Mouse (Mus musculus) lung, embryonic 15.5 days (tissue): ENCODE measurements around the gene Mri1. TPM values are rescaled to one million over a fixed set of nuclear protein-coding genes. Genes with fewer than 3 reads are reported as not detected.

ENCODE experiments used
- ATAC-seq: fragments of 200-750 bp; cut with Nextera tagmentation; 2 replicates; pipeline ENCODE4 v1.8.0; 2017; ENCODE audit warnings: moderate number of reproducible peaks, borderline replicate concordance; ENCODE audit not compliant: low FRiP score, low TSS enrichment; ENCODE audit errors: extremely low read depth
- H3K27ac ChIP-seq: fragments of 300-500 bp; sonication (generic); 2 replicates; pipeline ENCODE4 v1.5.1; 2015; ENCODE audit warnings: moderate library complexity, mild to moderate bottlenecking, inconsistent platforms
- H3K27me3 ChIP-seq: fragments of 300-500 bp; sonication (generic); 2 replicates; pipeline ENCODE4 v1.6.1; 2015; ENCODE audit warnings: inconsistent platforms
- H3K36me3 ChIP-seq: fragments of 300-500 bp; sonication (generic); 2 replicates; pipeline ENCODE4 v1.6.1; 2015; ENCODE audit warnings: inconsistent platforms
- H3K4me1 ChIP-seq: fragments of 300-500 bp; sonication (generic); 2 replicates; pipeline ENCODE4 v1.6.1; 2015; ENCODE audit warnings: inconsistent platforms
- H3K4me2 ChIP-seq: fragments of 300-500 bp; sonication (generic); 2 replicates; pipeline ENCODE4 v1.6.1; 2015; ENCODE audit warnings: inconsistent platforms, mild to moderate bottlenecking, moderate library complexity
- H3K4me3 ChIP-seq: fragments of 300-500 bp; sonication (generic); 2 replicates; pipeline ENCODE4 v1.5.1; 2015; ENCODE audit warnings: mild to moderate bottlenecking, inconsistent platforms
- H3K9ac ChIP-seq: fragments of 300-500 bp; sonication (generic); 2 replicates; pipeline ENCODE4 v1.6.1; 2015; ENCODE audit warnings: inconsistent platforms
- H3K9me3 ChIP-seq: fragments of 300-500 bp; sonication (generic); 2 replicates; pipeline ENCODE4 v1.6.1; 2016; ENCODE audit warnings: inconsistent platforms
- WGBS: fragments of 180-500 bp; shearing (Covaris S2); methylation state at CpG from one replicate; pipeline ENCODE4 v1.1.7; 2015; 5-methylcytosine and 5-hydroxymethylcytosine counted together
- polyA plus RNA-seq: library from polyadenylated mRNA; unstranded; fragments of >200 nt; fragmentation: Nextera tagmentation; extraction: Ambion mirVana; gene quantifications from 2 replicates; pipeline ENCODE4 v1.2.1, GENCODE M21; 2015

The Mri1 gene
- polyA plus RNA-seq, 1 experiment from 2014 or later: 67.2 TPM

GRCm38 (mm10) chr8:84269950-84270773, 13.0 kb upstream of the Mri1 start, which contains the start of gene Ccdc130:
Gene Ccdc130, minus strand, starts transcription at chr8:84270380.
- peak within 1 kb of the TSS; percentile 51 for H3K27ac ChIP-seq
- H3K27me3 ChIP-seq: no peaks in the 10 kb centered on the region
- H3K9ac ChIP-seq: peak within 1 kb of the TSS; percentile 82
- under 1% methylated on average over 44 of the region's 44 CpGs for WGBS
- H3K9me3 ChIP-seq: no peaks in the 10 kb centered on the region
- H3K4me3 ChIP-seq: peak within 1 kb of the TSS; percentile 91
- peaks cover 10% of the 10 kb centered on the region for H3K4me1 ChIP-seq
- peaks cover 10% of the 10 kb centered on the region for H3K36me3 ChIP-seq
- ATAC-seq: peak; percentile 99
- H3K4me2 ChIP-seq: peak within 1 kb of the TSS; percentile 68

GRCm38 (mm10) chr8:84261098-84261497, 4.0 kb upstream of the Mri1 start:
- H3K4me3 ChIP-seq: no peak overlapping the region
- no peak overlapping the region for H3K4me2 ChIP-seq
- no peak overlapping the region for H3K27ac ChIP-seq
- peaks cover 65% of the 10 kb centered on the region for H3K36me3 ChIP-seq
- 90% methylated on average over 4 of the region's 4 CpGs for WGBS
- no peak for ATAC-seq
- no peaks in the 10 kb centered on the region for H3K27me3 ChIP-seq
- no peaks in the 10 kb centered on the region for H3K9me3 ChIP-seq
- H3K9ac ChIP-seq: no peak overlapping the region
- H3K4me1 ChIP-seq: peaks cover 16% of the 10 kb centered on the region

- Histone ChIP-seq H3K9me3 (no peaks in the 10 kb centered on the region), H3K27me3 (no peaks in the 10 kb centered on the region), H3K4me1 (peaks cover 19% of the 10 kb centered on the region), H3K27ac (peak overlapping the region; percentile 92), H3K4me2 (peak overlapping the region; percentile 99), H3K9ac (peak overlapping the region; percentile 80), H3K4me3 (peak overlapping the region; percentile 84), H3K36me3 (peaks cover 54% of the 10 kb centered on the region)
- WGBS: 9% methylated on average over 6 of the region's 6 CpGs
- peak; percentile 12; the same call in 1 of the 2 replicates for ATAC-seq
Observed at GRCm38 (mm10) chr8:84256458-84256821, 686 bp downstream of the Mri1 start.

DNA sequence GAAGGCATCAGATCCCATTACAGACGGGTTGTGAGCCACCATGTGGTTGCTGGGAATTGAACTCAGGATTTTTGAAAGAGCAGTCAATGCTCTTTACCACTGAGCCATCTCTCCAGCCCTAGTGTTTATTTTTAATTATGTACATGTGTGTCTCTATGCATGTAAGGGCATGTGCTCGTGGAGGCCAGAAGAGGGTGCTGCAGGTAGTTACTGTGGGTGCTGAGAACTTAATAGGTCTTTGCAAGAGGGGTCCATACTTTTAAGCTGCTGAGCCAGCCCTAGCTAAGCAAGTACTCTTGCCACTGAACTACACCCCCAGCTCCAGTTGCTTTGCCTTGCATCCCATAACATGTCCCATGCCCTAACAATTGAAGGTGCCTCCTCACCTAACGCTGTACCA, 1.3 kb downstream of the Mri1 start:
- peaks cover 19% of the 10 kb centered on the region for H3K4me1 ChIP-seq
- H3K9ac ChIP-seq: 0 out of 2 replicates have a peak overlapping the region, but pooled peaks have one; percentile 80
- peaks cover 56% of the 10 kb centered on the region for H3K36me3 ChIP-seq
- WGBS: 80% methylated on average over 3 of the region's 3 CpGs
- no peaks in the 10 kb centered on the region for H3K9me3 ChIP-seq
- H3K4me3 ChIP-seq: peak overlapping the region; percentile 84
- H3K27me3 ChIP-seq: no peaks in the 10 kb centered on the region
- no peak overlapping the region for H3K27ac ChIP-seq
- ATAC-seq: no peak
- peak overlapping the region; percentile 99 for H3K4me2 ChIP-seq

DNA sequence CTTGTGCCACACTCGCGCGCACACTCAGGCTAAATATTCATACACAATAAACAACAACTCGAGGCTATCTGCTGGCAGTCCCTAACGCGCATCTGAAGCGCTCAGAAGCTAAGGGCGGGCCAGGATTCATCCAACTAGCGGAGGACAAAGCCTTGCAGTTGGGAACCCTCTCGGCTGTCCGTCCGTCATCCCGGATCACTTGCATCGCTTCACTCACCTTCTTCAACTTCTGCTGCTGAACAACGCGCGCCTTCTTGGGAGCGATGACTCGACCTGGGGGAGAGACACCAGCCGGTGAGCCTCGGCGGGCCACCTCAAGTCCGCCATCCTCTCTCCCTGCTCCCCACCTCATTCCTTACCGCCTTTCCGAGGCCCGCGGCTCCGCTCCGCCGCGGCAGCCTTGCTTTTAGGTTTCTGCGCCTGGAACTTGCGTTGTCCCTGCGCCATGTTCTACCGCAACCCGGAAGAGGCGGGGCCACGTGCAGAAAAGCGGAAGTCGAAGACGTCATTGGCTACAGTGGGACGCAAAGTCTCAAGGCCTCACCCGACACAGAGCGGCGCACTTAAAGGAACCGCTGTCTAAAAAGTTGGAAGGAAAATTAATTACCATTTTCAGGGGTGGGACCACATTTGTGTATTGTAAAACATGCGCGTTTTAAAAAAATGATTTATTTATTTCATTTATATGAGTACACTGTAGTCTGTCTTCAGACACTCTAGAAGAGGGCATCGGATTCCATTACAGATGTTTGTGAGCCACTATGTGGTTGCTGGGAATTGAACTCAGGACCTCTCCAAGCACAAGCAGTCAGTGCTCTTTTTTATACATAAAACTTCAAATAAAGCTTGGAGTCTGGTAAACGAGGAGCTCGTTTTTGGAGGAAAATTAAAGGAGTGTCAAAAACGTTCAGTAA, 7.6 kb downstream of the Mri1 start, which contains the start of gene D8Ertd738e:
TSS of gene D8Ertd738e (minus strand) at position 463 of the 914 bp plus-strand sequence.
- Histone ChIP-seq H3K4me2 (peak within 1 kb of the TSS; percentile 58), H3K4me3 (peak within 1 kb of the TSS; percentile 64), H3K4me1 (peaks cover 7% of the 10 kb centered on the region; the same call in 1 of the 2 replicates), H3K9ac (peak within 1 kb of the TSS; percentile 83), H3K9me3 (no peaks in the 10 kb centered on the region), H3K27me3 (no peaks in the 10 kb centered on the region), H3K27ac (peak within 1 kb of the TSS; percentile 51), H3K36me3 (peaks cover 70% of the 10 kb centered on the region)
- peak; percentile 91; the same call in 1 of the 2 replicates for ATAC-seq
- 3% methylated on average over 52 of the region's 52 CpGs for WGBS

DNA sequence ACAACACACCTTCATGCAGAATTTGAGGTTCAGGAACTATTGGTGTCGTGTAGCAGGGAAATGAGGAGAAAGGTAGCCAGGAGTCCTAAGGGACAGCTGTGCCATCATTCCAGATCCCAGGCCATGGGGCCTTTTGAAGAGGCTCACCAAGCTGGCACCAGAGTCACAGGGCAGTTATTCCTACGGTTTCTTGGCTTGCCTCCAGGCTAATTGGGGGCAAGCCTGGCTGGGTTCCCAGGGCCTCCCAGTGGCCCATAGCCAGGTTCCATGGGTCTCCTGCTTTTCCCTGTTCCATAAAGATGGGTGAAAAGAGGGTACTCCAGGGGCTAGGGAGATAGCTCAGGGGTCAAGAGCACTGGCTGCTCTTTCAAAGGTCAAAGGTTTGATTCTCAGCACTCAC, 15.3 kb downstream of the Mri1 start:
- H3K4me3 ChIP-seq: no peak overlapping the region
- 44% methylated on average over 2 of the region's 2 CpGs for WGBS
- peaks cover 12% of the 10 kb centered on the region for H3K4me1 ChIP-seq
- no peak overlapping the region for H3K9ac ChIP-seq
- no peaks in the 10 kb centered on the region for H3K27me3 ChIP-seq
- no peak for ATAC-seq
- no peak overlapping the region for H3K27ac ChIP-seq
- no peak overlapping the region for H3K4me2 ChIP-seq
- no peaks in the 10 kb centered on the region for H3K9me3 ChIP-seq
- peaks cover 22% of the 10 kb centered on the region for H3K36me3 ChIP-seq

DNA sequence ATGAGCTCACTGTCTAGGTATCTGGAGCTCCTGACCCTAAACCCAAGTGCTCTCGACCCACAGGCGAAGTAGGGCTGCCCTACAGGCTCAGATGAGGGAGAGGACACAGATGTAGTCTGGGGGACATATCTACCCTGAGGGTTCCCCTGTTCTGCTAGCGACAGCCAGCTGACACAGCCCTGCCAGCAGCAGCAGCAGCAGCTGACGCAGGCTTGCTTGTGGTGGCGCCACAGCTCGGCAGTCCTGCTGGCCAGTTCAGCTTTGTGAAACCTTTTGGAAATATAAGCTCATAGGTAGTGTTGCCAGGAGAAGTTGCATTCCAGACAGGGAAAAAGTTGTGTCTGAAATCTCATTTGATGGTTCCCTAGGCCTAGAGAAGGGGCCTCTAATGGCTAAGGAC, 16.0 kb downstream of the Mri1 start:
- no peak overlapping the region for H3K4me2 ChIP-seq
- H3K9ac ChIP-seq: no peak overlapping the region
- no peaks in the 10 kb centered on the region for H3K27me3 ChIP-seq
- peaks cover 13% of the 10 kb centered on the region for H3K4me1 ChIP-seq
- no peak overlapping the region for H3K27ac ChIP-seq
- peaks cover 18% of the 10 kb centered on the region for H3K36me3 ChIP-seq
- ATAC-seq: no peak
- H3K9me3 ChIP-seq: no peaks in the 10 kb centered on the region
- WGBS: 38% methylated on average over 6 of the region's 6 CpGs
- H3K4me3 ChIP-seq: no peak overlapping the region

DNA sequence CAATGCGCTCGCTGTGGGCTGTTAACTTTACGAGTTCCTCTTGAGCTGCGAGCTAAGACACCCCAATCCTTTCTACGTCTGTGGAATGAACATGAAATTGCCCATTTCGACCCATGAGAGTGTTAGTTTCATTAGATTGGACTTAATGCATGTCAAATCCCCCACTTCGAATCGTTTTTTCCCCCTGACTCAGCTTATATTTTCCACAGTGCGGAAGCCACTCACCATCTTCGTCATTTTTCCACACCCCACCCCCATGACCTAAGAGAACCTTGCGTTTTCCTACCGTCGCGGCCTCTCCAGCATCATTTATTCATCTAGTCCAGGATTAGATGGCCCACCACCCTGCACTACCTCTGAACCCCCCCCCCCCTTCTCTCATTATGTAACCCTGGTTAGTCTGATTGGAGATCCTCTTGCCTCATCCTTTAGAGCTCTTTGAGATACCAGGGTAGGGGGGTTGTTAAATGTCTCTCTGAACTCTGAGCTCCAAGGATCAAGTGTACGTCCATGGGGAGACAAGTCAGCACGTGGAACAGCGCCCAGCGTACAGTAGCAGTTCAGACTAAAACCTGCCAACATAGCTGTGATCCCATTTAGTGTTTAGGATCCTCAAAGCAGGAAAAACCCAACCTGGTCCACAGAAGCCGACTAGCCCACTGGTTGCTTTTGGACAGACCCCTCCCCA, 19.4 kb downstream of the Mri1 start:
- ATAC-seq: no peak
- 14% methylated on average over 19 of the region's 19 CpGs for WGBS
- no peaks in the 10 kb centered on the region for H3K9me3 ChIP-seq
- peaks cover 24% of the 10 kb centered on the region for H3K4me1 ChIP-seq
- H3K27ac ChIP-seq: peak overlapping the region; percentile 85
- H3K4me3 ChIP-seq: peak overlapping the region; percentile 85
- peak overlapping the region; percentile 67 for H3K9ac ChIP-seq
- no peaks in the 10 kb centered on the region for H3K27me3 ChIP-seq
- H3K36me3 ChIP-seq: peaks cover 12% of the 10 kb centered on the region; the same call in 1 of the 2 replicates
- peak overlapping the region; percentile 77 for H3K4me2 ChIP-seq

GRCm38 (mm10) chr8:84236998-84237473, 20.1 kb downstream of the Mri1 start, which contains the start of gene Zswim4:
Gene Zswim4, minus strand, starts transcription at chr8:84237055.
- H3K9me3 ChIP-seq: no peaks in the 10 kb centered on the region
- peak within 1 kb of the TSS; percentile 85 for H3K27ac ChIP-seq
- peaks cover 16% of the 10 kb centered on the region; the same call in 1 of the 2 replicates for H3K36me3 ChIP-seq
- H3K4me2 ChIP-seq: peak within 1 kb of the TSS; percentile 78
- under 1% methylated on average over 35 of the region's 35 CpGs for WGBS
- peaks cover 22% of the 10 kb centered on the region for H3K4me1 ChIP-seq
- peak; percentile 98 for ATAC-seq
- H3K9ac ChIP-seq: peak within 1 kb of the TSS; percentile 91
- no peaks in the 10 kb centered on the region for H3K27me3 ChIP-seq
- H3K4me3 ChIP-seq: peak within 1 kb of the TSS; percentile 85

DNA sequence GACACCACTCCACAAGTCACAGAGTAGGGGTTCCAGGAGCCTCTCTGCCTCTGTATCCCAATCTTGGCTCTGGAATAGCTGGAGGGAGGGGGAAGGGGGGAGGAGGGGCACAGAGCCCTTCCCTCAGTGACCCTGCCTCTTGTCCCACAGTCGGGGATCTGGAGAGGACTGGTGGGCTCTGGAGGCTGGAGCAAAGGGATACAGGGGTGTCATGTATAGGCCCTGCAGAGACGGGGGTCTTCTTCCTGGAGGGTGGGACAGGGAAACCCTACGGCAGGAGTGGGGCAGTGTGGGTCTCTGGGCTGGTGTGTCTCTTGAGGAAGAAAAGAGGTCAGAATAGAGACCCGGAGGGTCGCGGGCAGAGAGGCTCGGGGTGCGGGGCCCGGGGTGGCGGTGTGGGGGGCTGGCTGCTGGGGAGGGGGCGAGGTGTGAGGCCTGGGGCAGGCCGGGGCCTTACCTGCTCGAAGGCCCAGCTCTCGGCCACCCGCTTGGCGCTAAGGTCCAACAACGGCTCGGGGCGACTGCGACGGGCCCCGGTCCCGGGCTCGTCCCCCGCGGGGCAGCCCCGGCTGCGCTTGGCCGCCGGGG, 20.6 kb downstream of the Mri1 start:
- peaks cover 20% of the 10 kb centered on the region for H3K4me1 ChIP-seq
- peak overlapping the region; percentile 85 for H3K4me3 ChIP-seq
- no peaks in the 10 kb centered on the region for H3K9me3 ChIP-seq
- H3K9ac ChIP-seq: peak overlapping the region; percentile 91
- no peaks in the 10 kb centered on the region for H3K27me3 ChIP-seq
- peaks cover 19% of the 10 kb centered on the region; the same call in 1 of the 2 replicates for H3K36me3 ChIP-seq
- WGBS: 0% methylated on average over 23 of the region's 30 CpGs
- H3K27ac ChIP-seq: peak overlapping the region; percentile 64
- peak; percentile 0; the same call in 1 of the 2 replicates for ATAC-seq
- H3K4me2 ChIP-seq: peak overlapping the region; percentile 78
